10 mouse cellular contexts compared by ENCODE assay signal in the genomic region with DNA sequence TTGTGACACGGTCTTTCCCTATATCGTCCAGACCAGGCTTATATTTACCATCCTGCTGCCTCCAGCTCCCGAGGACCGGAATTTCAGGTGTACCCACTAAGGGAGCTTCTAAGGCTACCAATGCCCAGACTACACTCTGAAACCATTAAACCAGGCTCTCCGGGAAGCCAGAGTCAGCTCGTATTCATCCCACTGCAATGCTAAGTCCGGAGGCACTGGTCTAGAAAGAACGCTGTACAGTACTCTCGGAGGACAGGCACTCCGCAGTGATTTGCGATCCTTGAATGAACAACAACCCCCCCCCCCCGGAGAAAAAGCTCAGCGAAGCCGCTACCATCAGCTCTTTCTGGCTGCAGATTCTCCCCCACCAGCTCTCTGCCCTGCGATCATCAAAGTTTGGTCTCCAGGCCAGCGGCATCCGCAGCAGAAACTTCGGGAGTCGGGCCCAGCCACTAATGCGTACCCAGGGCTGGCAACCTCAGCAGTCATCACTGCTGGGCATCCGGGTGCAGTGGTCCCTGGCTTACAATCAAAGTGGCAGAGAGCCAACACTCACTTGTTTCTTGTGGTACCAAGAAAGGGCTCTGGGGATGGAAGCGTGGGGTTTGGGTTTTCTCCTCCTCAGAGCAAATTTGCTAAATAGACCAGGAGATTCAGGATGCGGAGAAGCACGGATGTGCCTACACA. TPM values are rescaled to one million over a fixed set of nuclear protein-coding genes. Genes with fewer than 3 reads are reported as not detected.
A peak's percentile ranks its signal among the peaks of the same experiment; 100 is the strongest.
DNase-seq lines count a peak whose midpoint lies in the region; TF ChIP-seq lines count a peak whose summit lies in the region.
"Had no signal": no experiment of that assay in that cellular context is flagged by ENCODE, and none has a peak within 500 bp of the region (broad histone marks: within the 10 kb centered on the region; RNA-seq: fewer than 3 reads in every experiment).

No protein-coding gene starts in this region.

- H3K9ac ChIP-seq in ES-Bruce4 (ENCODE audit: low read depth, poor library complexity, severe bottlenecking) = peak overlapping the region; percentile 7; the same call in 1 of the 2 replicates
- H3K9ac ChIP-seq: limb, embryonic 12.5 days; midbrain, embryonic 13.5 days had no signal

- no peak overlapping the region for H3K4me3 ChIP-seq in gastrocnemius, adult 2 months
- no peak overlapping the region for H3K4me3 ChIP-seq in ES-Bruce4 (ENCODE audit: low read depth, low read length)
- H3K4me3 ChIP-seq: limb, embryonic 12.5 days; midbrain, embryonic 13.5 days had no signal

- no peaks in the 10 kb centered on the region for H3K36me3 ChIP-seq in ES-Bruce4 (ENCODE audit: control insufficient read depth, insufficient read depth, low read length, poor library complexity, severe bottlenecking)
- H3K36me3 ChIP-seq: limb, embryonic 12.5 days; midbrain, embryonic 13.5 days had no signal

- DNase-seq in gastrocnemius, adult 2 months = peak; percentile 39
- no peak for DNase-seq in gastrocnemius, adult 8-10 months (ENCODE audit: low spot score in 2 of 2)
- DNase-seq in left cerebral cortex, postnatal 14 days (ENCODE audit: low spot score in 2 of 2) = peak; percentile 25 to 26
- no peak for DNase-seq in left cerebral cortex, adult 8-10 months (ENCODE audit: low spot score in 2 of 2)
- DNase-seq in brain, embryonic 18.5 days (ENCODE audit: low read depth, low spot score) = peak; percentile 20
- no peak for DNase-seq in spleen, adult 18-20 months

- TF ChIP-seq EP300 in ES-Bruce4 (IDR thresholded peaks at IDR 0.05; ENCODE audit: insufficient read depth, low read depth, low read length) = no peak

- no peaks in the 10 kb centered on the region for H3K27me3 ChIP-seq in ES-Bruce4 (ENCODE audit: control insufficient read depth, insufficient read depth, low read length, poor library complexity, severe bottlenecking)
- H3K27me3 ChIP-seq: limb, embryonic 12.5 days; midbrain, embryonic 13.5 days had no signal

- H3K4me1 ChIP-seq in ES-Bruce4 (ENCODE audit: control insufficient read depth, insufficient read depth, low read length) = no peaks in the 10 kb centered on the region
- H3K4me1 ChIP-seq: limb, embryonic 12.5 days; midbrain, embryonic 13.5 days had no signal

- TF ChIP-seq CTCF in gastrocnemius, adult 2 months (IDR thresholded peaks at IDR 0.05) = no peak
- TF ChIP-seq CTCF in ES-Bruce4 (IDR thresholded peaks at IDR 0.05; ENCODE audit: low read depth, low read length) = no peak

- intact Hi-C loops in gastrocnemius, adult 2 months (cut with DNase I) = loop anchor here (1.0 to 10.0 kb wide), 2 partner anchors 144 to 427 kb away; no protein-coding TSS in a partner anchor
- intact Hi-C loops in left cerebral cortex, postnatal 14 days (cut with DNase I) = loop anchor here (1.0 to 10.0 kb wide), 4 partner anchors 134 to 484 kb away; a partner anchor contains a TSS

- no peaks in the 10 kb centered on the region for H3K9me3 ChIP-seq in ES-Bruce4 (replicated peaks; ENCODE audit: control insufficient read depth, insufficient read depth, low read length, poor library complexity, severe bottlenecking)
- H3K9me3 ChIP-seq: limb, embryonic 12.5 days; midbrain, embryonic 13.5 days had no signal

- H3K27ac ChIP-seq in gastrocnemius, adult 2 months = no peak overlapping the region
- no peak overlapping the region for H3K27ac ChIP-seq in ES-Bruce4 (ENCODE audit: insufficient read depth, low read length)
- H3K27ac ChIP-seq: limb, embryonic 12.5 days; midbrain, embryonic 13.5 days had no signal

- no peak for TF ChIP-seq POLR2A in ES-Bruce4 (IDR thresholded peaks at IDR 0.05; ENCODE audit: insufficient read depth, low read length)

RNA-seq across cellular contexts. Expression of a gene that starts 7.6 kb away (rescaled TPM):
- total RNA-seq in gastrocnemius, adult 2 months (2021) = not detected
- not detected for total RNA-seq in gastrocnemius, adult 8-10 months (2022)
- not detected for total RNA-seq in left cerebral cortex, postnatal 14 days (2021)
- not detected for total RNA-seq in left cerebral cortex, adult 8-10 months (2022)
- 0.90 and 1.2 TPM in 2 replicates for polyA plus RNA-seq in ES-Bruce4 (2011; ENCODE audit: insufficient read depth, insufficient read length, low read depth, missing spikeins)
- total RNA-seq: layer of hippocampus, adult 18-20 months had no signal
- polyA plus RNA-seq: midbrain, embryonic 13.5 days had no signal

Comparison
In these comparisons a context has a peak if more than half of its experiments do, and no peak if none do; other contexts are left out.
1. DNase-seq: peak in gastrocnemius, adult 2 months (single experiment), left cerebral cortex, postnatal 14 days (2 of 2) and brain, embryonic 18.5 days (single experiment); none in gastrocnemius, adult 8-10 months (0 of 2), left cerebral cortex, adult 8-10 months (0 of 2) and spleen, adult 18-20 months (0 of 2).